Mouse (Mus musculus): ENCODE measurements around the gene Nkx1-1. TPM values are rescaled to one million over a fixed set of nuclear protein-coding genes. Genes with fewer than 3 reads are reported as not detected.

Nkx1-1 gene
- polyA plus RNA-seq, 1 experiment from 2014 or later = not detected

GRCm38 (mm10) chr5:33393803-33394202 lies 40.0 kb downstream of the Nkx1-1 start:
- Histone ChIP-seq H3K27me3 (ENCODE audit: control insufficient read depth, insufficient read depth, low read length) (no peaks in the 10 kb centered on the region; the same call in 1 of the 2 replicates), H3K36me3 (ENCODE audit: control insufficient read depth, insufficient read depth, low read length) (no peaks in the 10 kb centered on the region), H3K9ac (ENCODE audit: low read length) (no peak overlapping the region), H3K27ac (ENCODE audit: low read depth, low read length) (no peak overlapping the region), H3K4me2 (ENCODE audit: low read depth, low read length, severe bottlenecking) (no peak overlapping the region), H3K4me3 (ENCODE audit: low read depth, low read length) (no peak overlapping the region), H3K9me3 (ENCODE audit: control insufficient read depth, low read length) (no peaks in the 10 kb centered on the region), H3K4me1 (replicated peaks; ENCODE audit: control insufficient read depth, insufficient read depth, low read length) (0 out of 2 replicates have a peak, but pooled peaks cover 2% of the 10 kb centered on the region)
- ATAC-seq (replicated peaks; ENCODE audit: low FRiP score) = no peak
- DNase-seq (ENCODE audit: low spot score) = peak; percentile 88
- 19% methylated on average over 7 of the region's 7 CpGs for WGBS

- Histone ChIP-seq H3K9ac (ENCODE audit: low read length) (no peak overlapping the region), H3K4me1 (replicated peaks; ENCODE audit: control insufficient read depth, insufficient read depth, low read length) (no peaks in the 10 kb centered on the region), H3K27me3 (ENCODE audit: control insufficient read depth, insufficient read depth, low read length) (no peaks in the 10 kb centered on the region), H3K27ac (ENCODE audit: low read depth, low read length) (no peak overlapping the region), H3K4me3 (ENCODE audit: low read depth, low read length) (no peak overlapping the region), H3K9me3 (ENCODE audit: control insufficient read depth, low read length) (no peaks in the 10 kb centered on the region), H3K4me2 (ENCODE audit: low read depth, low read length, severe bottlenecking) (no peak overlapping the region), H3K36me3 (ENCODE audit: control insufficient read depth, insufficient read depth, low read length) (no peaks in the 10 kb centered on the region)
- ATAC-seq (replicated peaks; ENCODE audit: low FRiP score) (no peak), DNase-seq (ENCODE audit: low spot score) (no peak)
- WGBS = 84% methylated on average over 11 of the region's 11 CpGs
Measured at GRCm38 (mm10) chr5:33387550-33387949, 46.2 kb downstream of the Nkx1-1 start.

Other genes with a start within 250 kb of the Nkx1-1 start
- 2.3 and 5.2 TPM in 2 replicates for gene Spon2, start 215.5 kb downstream of the Nkx1-1 start, polyA plus RNA-seq (2014; fragmentation: Nextera tagmentation; extraction: Ambion mirVana)
- 560 and 627 TPM in 2 replicates for gene Ctbp1, start 159.0 kb downstream of the Nkx1-1 start, polyA plus RNA-seq (2014; fragmentation: Nextera tagmentation; extraction: Ambion mirVana)
- gene Maea, start 98.5 kb downstream of the Nkx1-1 start, polyA plus RNA-seq (2014; fragmentation: Nextera tagmentation; extraction: Ambion mirVana) = 122 and 135 TPM in 2 replicates
- gene Uvssa, start 55.4 kb downstream of the Nkx1-1 start, polyA plus RNA-seq (2014; fragmentation: Nextera tagmentation; extraction: Ambion mirVana) = 6.3 and 8.8 TPM in 2 replicates
- gene Fam53a, start 195.7 kb upstream of the Nkx1-1 start, polyA plus RNA-seq (2014; fragmentation: Nextera tagmentation; extraction: Ambion mirVana) = 71.4 and 74.4 TPM in 2 replicates
- gene Gm9903, start 195.9 kb upstream of the Nkx1-1 start, polyA plus RNA-seq (2014; fragmentation: Nextera tagmentation; extraction: Ambion mirVana) = 0.48 and 0.55 TPM in 2 replicates
- gene Slbp, start 218.6 kb upstream of the Nkx1-1 start, polyA plus RNA-seq (2014; fragmentation: Nextera tagmentation; extraction: Ambion mirVana) = 295 and 321 TPM in 2 replicates
- gene Tacc3, start 224.2 kb upstream of the Nkx1-1 start, polyA plus RNA-seq (2014; fragmentation: Nextera tagmentation; extraction: Ambion mirVana) = 331 and 332 TPM in 2 replicates
- gene Tmem129, start 224.4 kb upstream of the Nkx1-1 start, polyA plus RNA-seq (2014; fragmentation: Nextera tagmentation; extraction: Ambion mirVana) = 39.3 and 41.8 TPM in 2 replicates

Data from forebrain, embryonic 11.5 days (tissue).